Mouse (Mus musculus) midbrain, embryonic 15.5 days (tissue): ENCODE measurements around the gene Gm5148. TPM values are rescaled to one million over a fixed set of nuclear protein-coding genes. Genes with fewer than 3 reads are reported as not detected.

Experiments
- ATAC-seq: fragments of 200-750 bp; cut with Nextera tagmentation; replicated peaks from 2 replicates; pipeline ENCODE4 v1.8.0; 2017; ENCODE audit warnings: moderate TSS enrichment
- H3K27ac ChIP-seq: fragments of 300-500 bp; sonication (generic); 2 replicates; pipeline ENCODE4 v1.5.1; 2015; ENCODE audit warnings: mild to moderate bottlenecking, inconsistent platforms
- H3K27me3 ChIP-seq: fragments of 300-500 bp; sonication (generic); replicated peaks from 2 replicates; pipeline ENCODE4 v1.6.1; 2015; ENCODE audit warnings: inconsistent platforms
- H3K36me3 ChIP-seq: fragments of 300-500 bp; sonication (generic); replicated peaks from 2 replicates; pipeline ENCODE4 v1.6.1; 2015; ENCODE audit warnings: inconsistent platforms
- H3K4me1 ChIP-seq: fragments of 300-500 bp; sonication (generic); 2 replicates; pipeline ENCODE4 v1.6.1; 2015; ENCODE audit warnings: inconsistent platforms
- H3K4me2 ChIP-seq: fragments of 300-500 bp; sonication (generic); 2 replicates; pipeline ENCODE4 v1.6.1; 2015; ENCODE audit warnings: inconsistent platforms, mild to moderate bottlenecking, moderate library complexity
- H3K4me3 ChIP-seq: fragments of 300-500 bp; sonication (generic); 2 replicates; pipeline ENCODE4 v1.5.1; 2015; ENCODE audit warnings: mild to moderate bottlenecking, inconsistent platforms
- H3K9ac ChIP-seq: fragments of 300-500 bp; sonication (generic); 2 replicates; pipeline ENCODE4 v1.6.1; 2015; ENCODE audit warnings: mild to moderate bottlenecking, inconsistent platforms
- H3K9me3 ChIP-seq: fragments of 300-500 bp; sonication (generic); 2 replicates; pipeline ENCODE4 v1.6.1; 2016; ENCODE audit warnings: inconsistent platforms
- WGBS: fragments of 180-500 bp; shearing (Covaris S2); methylation state at CpG from one replicate; pipeline ENCODE4 v1.1.7; 2015; ENCODE audit warnings: mixed read lengths; 5-methylcytosine and 5-hydroxymethylcytosine counted together
- polyA plus RNA-seq: library from polyadenylated mRNA; unstranded; fragments of >200 nt; fragmentation: Nextera tagmentation; extraction: Ambion mirVana; gene quantifications from 2 replicates; pipeline ENCODE4 v1.2.1, GENCODE M21; 2015

The Gm5148 gene
- polyA plus RNA-seq, 1 experiment from 2014 or later: 15.4 TPM

DNA sequence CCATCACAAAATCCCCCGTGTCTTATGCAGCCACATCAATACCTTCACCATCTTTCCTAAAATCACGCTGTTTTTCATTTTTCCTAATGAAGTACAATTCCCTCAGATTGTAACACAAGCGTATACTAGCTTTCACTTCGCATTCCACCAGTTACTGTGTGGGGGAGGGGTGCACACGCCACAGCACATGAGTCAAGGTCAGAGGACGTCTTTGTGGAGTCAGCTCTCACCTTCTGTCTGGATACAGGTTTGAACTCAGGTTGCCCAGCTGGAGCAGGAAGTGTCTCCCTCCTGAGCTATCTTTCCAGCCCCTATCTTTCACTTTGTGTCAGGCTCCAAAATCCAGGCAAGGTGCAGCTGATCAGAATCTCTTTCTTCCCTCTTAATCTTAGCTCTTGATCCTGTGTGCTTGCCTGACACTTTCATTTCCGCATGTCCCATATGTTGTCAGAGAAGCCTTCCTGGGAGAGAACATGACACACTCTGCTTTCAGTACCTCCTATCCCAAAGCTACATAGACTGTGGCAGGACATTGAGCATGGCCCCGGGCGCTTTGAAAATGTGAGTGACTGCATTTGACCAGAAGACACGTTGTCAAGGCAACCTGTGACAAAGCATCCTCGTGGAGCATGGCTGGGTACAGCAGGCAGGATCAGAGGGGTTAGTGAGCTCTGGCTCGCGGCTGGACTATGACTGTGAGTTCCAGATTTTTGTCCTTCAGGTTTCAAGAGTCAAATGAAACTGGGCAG, 50.6 kb downstream of the Gm5148 start:
- WGBS: 26% methylated on average over 13 of the region's 13 CpGs
- Histone ChIP-seq H3K4me1 (peaks cover 24% of the 10 kb centered on the region), H3K27ac (no peak overlapping the region), H3K9me3 (peaks cover 12% of the 10 kb centered on the region; the same call in 1 of the 2 replicates), H3K36me3 (no peaks in the 10 kb centered on the region), H3K4me3 (no peak overlapping the region), H3K9ac (no peak overlapping the region), H3K27me3 (peaks cover 22% of the 10 kb centered on the region; the same call in 1 of the 2 replicates), H3K4me2 (no peak overlapping the region)
- ATAC-seq: peak; percentile 92

DNA sequence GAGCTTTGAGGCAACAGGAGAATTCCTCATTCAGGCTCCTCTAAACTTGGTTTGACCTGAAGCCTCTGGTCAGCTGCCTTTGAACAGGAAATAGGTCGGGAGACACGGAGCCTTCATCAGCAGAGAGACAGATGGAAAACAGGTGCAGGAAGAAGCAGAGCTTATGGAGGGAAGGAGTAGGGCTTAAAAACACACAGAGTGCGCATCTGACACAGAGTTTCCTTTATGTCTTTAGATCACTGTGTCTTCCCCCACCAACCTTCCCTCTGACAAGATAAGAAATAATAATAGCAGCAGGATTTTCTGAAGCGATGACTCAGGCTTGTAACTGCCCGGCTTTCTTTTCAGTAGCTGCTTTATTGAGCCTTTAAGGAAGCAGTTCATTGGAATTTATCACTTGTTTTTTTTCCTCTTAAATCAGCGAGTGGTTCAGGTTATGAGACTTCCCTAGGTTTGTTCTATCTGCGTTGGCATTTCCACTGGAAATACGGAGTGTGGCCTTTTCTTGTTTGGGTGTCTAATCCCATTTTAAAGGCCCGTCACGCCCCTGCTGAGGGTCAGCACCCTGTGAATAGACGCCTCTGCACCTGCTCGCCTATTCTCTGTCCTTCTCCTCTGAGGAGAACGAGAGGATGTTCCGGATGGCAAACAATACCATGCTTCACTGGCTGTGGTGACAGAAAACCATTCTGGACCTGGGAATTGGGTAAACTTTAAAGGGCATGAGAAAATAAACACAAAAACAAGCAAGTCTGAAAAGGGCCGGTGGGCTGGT, 51.8 kb downstream of the Gm5148 start:
- WGBS: 3% methylated on average over 15 of the region's 15 CpGs
- Histone ChIP-seq H3K9me3 (peaks cover 17% of the 10 kb centered on the region; the same call in 1 of the 2 replicates), H3K4me3 (no peak overlapping the region), H3K27ac (no peak overlapping the region), H3K27me3 (peaks cover 25% of the 10 kb centered on the region; the same call in 1 of the 2 replicates), H3K9ac (no peak overlapping the region), H3K36me3 (no peaks in the 10 kb centered on the region), H3K4me2 (no peak overlapping the region), H3K4me1 (peaks cover 24% of the 10 kb centered on the region)
- no peak for ATAC-seq

DNA sequence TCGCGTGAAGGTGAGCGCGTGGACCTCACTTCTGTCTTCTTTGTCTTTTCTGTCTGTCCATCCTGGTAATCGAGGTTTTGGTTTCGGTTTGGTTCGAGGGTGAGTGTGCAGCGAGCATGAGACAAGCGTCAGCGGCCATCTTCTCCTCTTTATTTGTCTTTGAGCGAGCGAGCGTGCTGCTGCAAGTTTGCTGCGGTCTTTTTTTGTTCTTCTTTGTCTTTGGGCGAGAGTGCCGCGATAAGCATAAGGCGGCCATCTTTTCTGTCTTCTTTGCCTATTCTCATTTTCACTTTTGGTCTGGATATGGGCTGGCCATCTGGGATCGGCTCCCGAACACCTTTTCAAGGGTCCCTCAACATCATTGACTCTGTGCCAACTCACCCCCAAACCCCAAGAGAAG, 55.2 kb downstream of the Gm5148 start:
- Histone ChIP-seq H3K9ac (no peak overlapping the region), H3K9me3 (peaks cover 17% of the 10 kb centered on the region; the same call in 1 of the 2 replicates), H3K4me1 (peaks cover 23% of the 10 kb centered on the region), H3K4me3 (no peak overlapping the region), H3K27ac (no peak overlapping the region), H3K4me2 (no peak overlapping the region), H3K36me3 (no peaks in the 10 kb centered on the region), H3K27me3 (peaks cover 28% of the 10 kb centered on the region; the same call in 1 of the 2 replicates)
- ATAC-seq: no peak
- WGBS: 96% methylated on average over 20 of the region's 20 CpGs

DNA sequence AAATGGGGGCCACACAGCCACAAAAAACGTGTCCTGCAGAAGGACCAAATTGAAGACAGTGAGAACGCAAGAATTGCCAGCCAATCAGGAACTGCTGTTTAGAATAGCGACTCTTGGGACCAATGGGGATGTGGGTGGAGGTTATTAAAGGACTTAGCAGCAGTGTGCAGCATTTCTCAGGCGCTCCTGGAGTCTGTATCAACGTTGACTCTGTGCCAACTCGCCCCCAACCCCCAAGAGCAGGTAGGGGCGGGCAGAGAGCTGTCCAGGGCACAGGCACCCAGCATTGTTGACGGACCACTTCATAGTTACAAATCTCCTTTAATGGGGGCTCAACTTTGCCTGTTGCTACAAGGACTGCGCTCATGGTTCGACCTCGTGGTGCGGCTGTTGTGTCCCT, 55.6 kb downstream of the Gm5148 start:
- Histone ChIP-seq H3K27me3 (peaks cover 28% of the 10 kb centered on the region; the same call in 1 of the 2 replicates), H3K4me3 (no peak overlapping the region), H3K9ac (no peak overlapping the region), H3K36me3 (no peaks in the 10 kb centered on the region), H3K4me2 (no peak overlapping the region), H3K27ac (no peak overlapping the region), H3K4me1 (peaks cover 19% of the 10 kb centered on the region), H3K9me3 (peaks cover 17% of the 10 kb centered on the region; the same call in 1 of the 2 replicates)
- WGBS: 92% methylated on average over 12 of the region's 12 CpGs
- ATAC-seq: no peak

DNA sequence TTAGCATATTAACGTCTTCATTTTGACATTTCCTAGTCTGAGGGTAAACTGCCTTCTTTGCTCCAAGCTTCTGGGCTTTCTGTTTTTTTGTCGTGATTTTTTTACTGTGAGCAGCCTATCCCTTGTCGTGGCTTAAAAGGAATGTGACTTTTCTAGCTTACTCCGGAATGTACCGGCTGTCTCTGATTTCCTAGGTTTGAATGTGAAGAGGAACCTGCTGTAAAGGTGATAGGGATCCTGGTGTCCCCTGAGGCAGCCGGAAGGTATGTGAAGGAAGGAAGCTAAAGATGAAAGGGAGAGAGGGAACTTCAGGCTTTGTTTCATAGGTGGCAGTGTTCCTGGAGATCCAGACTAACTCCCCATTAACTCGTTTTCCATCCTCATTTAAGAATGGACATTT, 56.6 kb downstream of the Gm5148 start:
- WGBS: 21% methylated on average over 7 of the region's 7 CpGs
- no peak overlapping the region for H3K4me2 ChIP-seq
- no peak overlapping the region for H3K9ac ChIP-seq
- H3K36me3 ChIP-seq: no peaks in the 10 kb centered on the region
- H3K4me1 ChIP-seq: peaks cover 10% of the 10 kb centered on the region
- H3K9me3 ChIP-seq: peaks cover 17% of the 10 kb centered on the region; the same call in 1 of the 2 replicates
- H3K4me3 ChIP-seq: no peak overlapping the region
- ATAC-seq: no peak
- no peak overlapping the region for H3K27ac ChIP-seq
- H3K27me3 ChIP-seq: peaks cover 28% of the 10 kb centered on the region; the same call in 1 of the 2 replicates

DNA sequence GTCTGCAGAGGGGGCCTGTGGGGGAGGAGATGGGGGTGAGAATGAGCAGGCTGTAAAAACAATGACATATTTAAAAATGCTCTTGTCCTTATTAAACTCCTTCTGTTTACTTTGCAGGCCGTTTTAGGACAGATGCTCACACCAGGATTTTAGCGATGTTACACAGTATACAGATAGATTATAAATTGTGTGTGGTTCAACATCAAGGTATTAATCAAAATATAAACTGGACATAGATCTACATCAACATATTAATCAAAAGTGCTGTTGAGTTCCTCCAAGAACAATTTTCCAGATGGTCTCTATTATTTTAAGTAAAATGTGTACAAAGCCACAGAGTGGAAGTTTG, 57.2 kb downstream of the Gm5148 start:
- peaks cover 5% of the 10 kb centered on the region for H3K4me1 ChIP-seq
- 0 out of 2 replicates have a peak, but pooled peaks have one; percentile 6 for ATAC-seq
- H3K9ac ChIP-seq: no peak overlapping the region

DNA sequence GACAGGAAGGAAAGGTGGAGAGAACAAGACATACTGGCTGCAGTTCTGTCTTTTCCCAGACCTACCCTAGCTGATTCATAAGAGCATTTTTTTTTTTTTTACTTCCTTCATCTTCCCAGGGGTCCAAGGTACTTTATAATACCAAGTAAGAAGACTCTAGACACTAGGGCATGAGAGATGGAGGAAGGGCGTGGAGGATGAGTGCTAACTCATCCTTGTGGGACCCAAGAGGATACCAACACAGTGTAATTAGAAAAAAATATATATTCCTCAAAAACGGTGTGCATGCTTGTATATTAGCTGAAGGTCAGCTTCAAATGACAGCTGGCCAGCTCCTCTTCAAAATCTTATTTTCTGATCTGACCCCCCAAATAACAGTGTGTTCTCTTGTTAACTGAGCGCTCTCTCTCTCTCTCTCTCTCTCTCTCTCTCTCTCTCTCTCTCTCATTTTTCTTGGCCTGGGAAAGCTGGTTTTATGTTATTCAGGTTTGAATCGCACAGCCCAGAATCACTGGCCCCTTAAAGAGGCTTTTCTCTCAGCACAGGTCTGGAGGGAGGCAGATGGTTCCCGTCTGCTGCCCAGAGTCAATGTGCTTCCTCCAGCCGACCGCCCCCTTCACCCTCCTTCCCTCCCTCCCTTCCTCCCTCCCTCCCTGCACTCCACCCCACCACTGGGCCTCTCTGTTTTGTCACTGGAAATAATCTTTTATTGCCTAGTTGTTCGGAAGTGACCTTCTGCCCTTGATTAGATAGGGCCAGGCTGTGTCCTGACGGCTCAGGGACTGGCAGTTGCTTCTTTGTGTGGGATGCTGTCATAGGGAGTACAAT, 57.8 kb downstream of the Gm5148 start:
- WGBS: 12% methylated on average over 9 of the region's 9 CpGs
- no peak overlapping the region for H3K27ac ChIP-seq
- peaks cover 17% of the 10 kb centered on the region; the same call in 1 of the 2 replicates for H3K9me3 ChIP-seq
- H3K4me2 ChIP-seq: no peak overlapping the region
- H3K4me3 ChIP-seq: no peak overlapping the region
- no peak overlapping the region for H3K9ac ChIP-seq
- peaks cover 28% of the 10 kb centered on the region; the same call in 1 of the 2 replicates for H3K27me3 ChIP-seq
- H3K36me3 ChIP-seq: no peaks in the 10 kb centered on the region
- peak; percentile 78 for ATAC-seq
- peaks cover 4% of the 10 kb centered on the region; the same call in 1 of the 2 replicates for H3K4me1 ChIP-seq

More for the DNA sequence above, 57.2 kb downstream of the Gm5148 start:
- Histone ChIP-seq H3K27me3 (peaks cover 28% of the 10 kb centered on the region; the same call in 1 of the 2 replicates), H3K27ac (no peak overlapping the region), H3K9me3 (peaks cover 17% of the 10 kb centered on the region; the same call in 1 of the 2 replicates), H3K4me2 (no peak overlapping the region), H3K36me3 (no peaks in the 10 kb centered on the region), H3K4me3 (no peak overlapping the region)
- 11% methylated on average over 2 of the region's 2 CpGs for WGBS

Other genes starting within 250 kb of the Gm5148 start
- gene Spry1, start 84.5 kb downstream of the Gm5148 start, polyA plus RNA-seq: 7.1 and 7.9 TPM in 2 replicates